Mouse (Mus musculus) hematopoietic stem cell, adult 5-6 weeks (primary cell): Measurements from ENCODE around the gene Bmpr1a. TPM values are rescaled to one million over a fixed set of nuclear protein-coding genes. Genes with fewer than 3 reads are reported as not detected.
A peak's percentile ranks its signal among the peaks of the same experiment; 100 is the strongest.

ENCODE experiments used
- ATAC-seq, 2 experiments: fragments of 125-278 bp in 1 of 2; replicated peaks in 1 of 2; 2 replicates each; pipeline ENCODE4 v1.8.0; 2016 to 2017; ENCODE audit warnings: inconsistent platforms in 2 of 2, mild to moderate bottlenecking in 2 of 2, moderate number of reproducible peaks in 2 of 2, low read depth in 1 of 2, moderate TSS enrichment in 1 of 2; ENCODE audit not compliant: low FRiP score in 2 of 2, poor library complexity in 2 of 2, severe bottlenecking in 2 of 2, insufficient read depth in 1 of 2, low TSS enrichment in 1 of 2
- total RNA-seq: library from RNA; stranded (forward); fragments of 172-1452, 232-1000 nt; gene quantifications from 2 replicates; pipeline ENCODE4 v1.2.3, GENCODE M21; 2017

Bmpr1a gene
- 1.7 and 2.2 TPM in 2 replicates for total RNA-seq

DNA sequence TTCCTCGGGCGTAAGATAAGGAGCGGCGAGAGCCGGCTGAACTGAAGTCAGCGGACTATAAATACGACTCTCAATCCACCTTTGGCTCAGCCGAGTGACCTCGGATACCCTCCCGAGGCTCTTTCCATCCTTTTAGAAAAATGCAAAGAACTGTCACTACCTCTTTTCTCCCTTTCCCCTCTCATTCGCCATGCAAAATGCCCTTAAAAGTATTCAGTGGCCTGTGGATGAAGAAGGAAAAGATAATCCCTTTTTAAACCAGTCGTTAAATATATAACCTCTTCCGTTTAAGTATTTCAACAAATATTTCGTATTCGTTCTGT is at the start of gene Bmpr1a:
TSS of gene Bmpr1a (minus strand) at position 17 of the 323 bp plus-strand sequence.
- ATAC-seq: no peak

DNA sequence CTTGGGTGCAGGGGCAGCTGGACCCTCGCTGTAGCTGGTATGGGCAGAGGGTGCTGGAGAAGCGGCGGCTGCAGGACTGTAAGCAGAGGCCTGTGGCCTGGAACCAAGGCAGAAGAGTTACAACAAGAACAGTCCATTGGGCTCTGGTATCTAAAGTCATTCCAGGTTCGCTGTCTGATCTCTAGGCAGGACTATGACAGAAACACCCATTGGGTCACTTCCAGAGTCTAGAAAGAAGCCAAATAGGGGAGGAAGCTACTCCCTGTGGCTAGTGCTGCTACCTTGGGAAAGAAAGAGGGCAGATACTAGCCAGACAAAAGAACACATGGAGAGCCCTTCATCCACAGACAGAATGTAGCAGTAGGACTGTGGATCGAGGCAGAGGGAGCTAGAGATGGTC is 49.1 kb upstream of the Bmpr1a start:
- no peak for ATAC-seq

DNA sequence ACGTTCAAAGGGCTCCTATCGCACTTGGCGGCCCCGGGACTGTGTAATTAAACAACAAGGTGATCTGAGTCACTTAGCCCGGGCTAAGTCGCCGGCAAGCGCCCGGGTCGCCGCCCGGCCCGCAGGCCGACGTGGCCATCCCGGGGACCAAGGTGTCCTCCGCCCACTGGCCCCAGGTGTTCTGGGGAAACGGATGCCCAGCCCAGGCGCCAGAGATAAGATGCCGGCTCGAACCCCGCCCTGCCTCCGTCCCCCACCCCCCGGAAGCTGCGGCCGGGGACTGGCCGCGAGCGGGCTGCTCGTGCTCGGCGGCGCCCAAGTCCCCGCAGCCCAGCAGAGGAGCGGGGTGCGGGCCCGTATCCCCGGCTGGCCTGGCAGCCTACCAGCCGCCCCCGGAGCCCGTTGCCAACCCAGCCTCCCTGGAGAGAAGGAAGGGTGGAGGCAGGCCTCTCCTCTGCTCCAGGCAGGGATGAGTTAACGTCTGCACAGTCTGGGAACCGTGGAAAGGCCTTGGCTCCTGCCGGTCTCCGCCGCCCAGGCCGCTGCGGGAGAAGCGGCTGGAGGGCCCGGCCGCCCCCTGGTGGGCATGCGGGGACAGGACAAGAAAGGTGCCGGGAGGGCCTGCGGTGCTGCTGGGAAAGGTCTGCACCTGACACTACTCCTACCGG is 46.0 kb upstream of the Bmpr1a start:
- peak; percentile 75 to 89 for ATAC-seq

GRCm38 (mm10) chr14:34548391-34549001 is 45.4 kb upstream of the Bmpr1a start:
- ATAC-seq: peak; percentile 42 to 54; a peak in 3 of 4 replicates

- no peak for ATAC-seq
These were observed 41.4 kb upstream of the Bmpr1a start for GRCm38 (mm10) chr14:34544545-34544944.

GRCm38 (mm10) chr14:34544001-34544400 is 40.9 kb upstream of the Bmpr1a start:
- no peak for ATAC-seq

DNA sequence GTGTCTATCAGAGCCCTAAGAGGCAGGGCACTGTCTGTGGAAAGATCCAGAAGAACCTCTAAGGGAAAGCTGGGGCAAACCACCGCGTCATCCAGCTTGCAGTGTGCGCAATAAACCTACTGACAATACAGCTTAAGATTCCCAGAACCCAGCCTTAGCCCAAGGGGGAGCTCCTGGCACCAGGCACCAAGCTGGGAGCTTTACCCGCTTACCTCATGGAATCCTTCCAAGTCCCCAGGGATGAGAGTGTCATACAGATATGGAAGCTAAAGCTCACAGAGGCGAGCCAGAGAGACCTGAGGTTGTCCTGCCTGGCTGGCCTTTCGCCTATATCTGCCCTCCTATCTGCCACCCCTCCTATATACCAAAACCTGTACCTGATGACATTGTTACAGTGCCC is 40.5 kb upstream of the Bmpr1a start:
- no peak for ATAC-seq

DNA sequence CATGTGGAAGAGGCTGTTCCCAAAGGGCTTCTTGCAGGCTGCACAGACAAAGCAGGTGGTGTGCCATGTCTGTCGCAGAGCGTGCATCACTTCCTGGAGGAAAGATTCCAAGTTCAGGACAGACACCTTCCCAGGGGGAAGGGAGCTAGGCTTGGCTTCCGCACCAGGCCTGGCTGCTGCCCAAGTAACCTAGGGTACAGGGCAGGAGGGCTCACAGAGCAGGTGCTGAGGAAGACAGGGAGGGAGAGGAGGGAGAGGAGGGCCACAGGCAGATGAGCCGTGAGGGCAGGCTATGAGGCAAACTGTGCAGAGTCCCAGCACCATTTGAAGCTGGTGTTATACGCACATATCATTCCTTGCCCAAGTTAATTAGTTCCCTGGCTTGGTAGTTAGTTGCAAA is 38.8 kb upstream of the Bmpr1a start:
- no peak for ATAC-seq

DNA sequence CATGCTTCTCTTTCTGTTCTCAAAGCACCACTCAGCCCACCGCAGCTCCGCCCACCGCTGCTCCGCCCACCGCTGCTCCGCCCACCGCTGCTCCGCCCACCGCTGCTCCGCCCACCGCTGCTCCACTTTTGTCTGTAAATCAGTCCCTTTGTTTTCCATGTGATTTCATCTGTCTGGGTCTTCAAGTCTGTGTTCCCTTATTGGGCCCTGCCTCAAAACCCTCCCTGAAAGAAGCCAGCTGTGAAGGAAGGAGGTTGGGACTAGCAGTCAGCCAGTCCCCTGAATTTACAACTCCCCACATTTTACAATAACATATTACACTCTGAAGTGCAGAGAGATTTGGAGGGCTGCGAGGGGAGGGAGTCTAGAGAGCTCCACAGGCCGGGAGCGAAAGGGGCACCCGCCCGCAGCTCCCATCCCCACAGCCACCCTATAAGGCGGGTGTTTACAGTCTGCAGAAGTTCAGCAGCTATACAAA is 37.6 kb upstream of the Bmpr1a start:
- peak; percentile 85 to 90 for ATAC-seq

GRCm38 (mm10) chr14:34535883-34536282 is 32.7 kb upstream of the Bmpr1a start:
- no peak for ATAC-seq

- no peak for ATAC-seq
These were observed 30.4 kb upstream of the Bmpr1a start for GRCm38 (mm10) chr14:34533537-34533936.

DNA sequence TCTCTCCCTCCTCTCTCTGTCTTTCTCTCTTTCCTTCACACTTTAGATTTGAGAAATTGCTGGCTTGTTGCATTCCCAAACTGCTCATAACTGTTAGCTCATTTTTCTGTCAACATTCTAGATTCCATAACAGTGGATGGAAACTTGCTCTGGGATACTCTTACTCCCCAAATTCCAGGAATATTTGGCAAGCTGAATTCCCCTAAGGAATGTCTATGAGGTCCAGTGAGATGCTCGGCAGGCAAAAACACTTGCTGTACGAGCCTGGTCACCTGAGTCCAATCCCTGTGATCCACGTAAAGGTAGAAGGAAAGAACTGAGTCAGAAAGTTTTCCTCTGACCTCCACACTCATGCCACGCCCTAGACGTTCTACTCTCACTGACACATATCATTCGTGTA is 29.4 kb upstream of the Bmpr1a start:
- ATAC-seq: no peak

- no peak for ATAC-seq
These were observed 25.7 kb upstream of the Bmpr1a start for GRCm38 (mm10) chr14:34528804-34529203.

DNA sequence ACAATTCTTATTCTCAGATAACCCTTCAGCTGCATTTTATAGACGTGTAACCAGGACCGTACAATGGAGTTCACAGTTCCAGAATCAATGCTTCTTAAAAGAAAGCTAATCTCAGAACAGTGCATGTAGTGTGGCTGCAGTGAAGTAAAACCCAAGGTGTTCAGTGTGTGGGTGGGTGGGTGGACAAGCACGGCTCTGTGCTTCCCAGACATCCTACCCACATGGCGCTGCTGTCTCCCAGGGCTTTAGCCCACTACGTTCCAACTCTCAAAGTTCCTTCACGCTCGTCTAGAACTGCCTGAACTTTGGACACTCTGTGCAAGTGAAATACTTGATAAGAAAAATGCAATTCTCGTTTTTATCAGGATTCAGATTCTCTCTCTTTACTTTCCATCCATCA is 19.6 kb upstream of the Bmpr1a start, which contains the start of gene 9230112D13Rik:
TSS of gene 9230112D13Rik (minus strand) at position 101 of the 400 bp plus-strand sequence.
- ATAC-seq: no peak

- peak; percentile 59 to 69 for ATAC-seq
These were observed 14.9 kb upstream of the Bmpr1a start for GRCm38 (mm10) chr14:34517959-34518544.

DNA sequence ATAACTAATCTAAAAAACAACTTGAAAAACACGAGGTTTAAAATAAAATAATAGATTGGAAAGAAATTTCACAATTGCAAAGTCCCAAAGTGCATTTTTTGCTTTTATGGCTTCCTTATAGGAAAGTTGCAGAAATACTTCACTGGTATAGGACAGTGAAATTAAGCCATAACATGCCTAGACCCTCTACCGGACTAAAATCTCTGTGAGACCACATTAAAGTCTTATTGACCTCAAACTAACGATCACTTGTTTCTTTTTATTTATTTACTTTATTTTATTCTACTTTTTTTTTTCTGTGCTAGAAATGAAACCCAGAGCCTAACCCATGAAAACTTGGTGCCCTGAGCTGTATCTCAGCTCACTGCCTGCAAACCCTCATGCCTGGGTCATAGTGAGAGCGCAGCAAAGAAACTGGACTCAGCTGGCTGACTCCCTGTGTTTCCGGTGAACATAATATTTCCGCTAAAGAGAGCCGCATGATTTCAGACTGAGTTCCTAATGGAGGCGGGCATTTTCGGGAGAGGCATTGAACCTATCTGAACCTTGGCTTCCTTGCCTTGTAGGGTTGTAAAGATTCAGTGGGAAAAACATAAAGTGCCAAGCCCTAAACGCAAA is 13.9 kb upstream of the Bmpr1a start:
- ATAC-seq: no peak

DNA sequence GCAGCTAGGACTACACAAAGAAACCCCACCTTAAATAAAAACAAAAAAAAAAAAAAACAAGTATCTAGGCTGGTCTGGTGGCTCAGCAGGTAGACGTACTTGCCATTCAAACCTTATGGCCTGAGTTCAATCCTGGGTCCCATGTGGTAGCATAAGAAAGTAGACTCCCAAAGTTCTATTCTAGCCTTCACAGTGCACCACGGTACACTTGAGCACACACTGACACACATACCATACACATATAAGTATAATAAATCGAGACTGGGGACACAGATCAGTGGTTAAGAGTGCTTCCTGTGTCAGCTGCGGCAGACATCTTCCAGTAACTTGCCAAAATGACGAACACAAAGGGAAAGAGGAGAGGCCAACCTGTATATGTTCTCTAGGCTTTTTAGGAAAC is 12.7 kb upstream of the Bmpr1a start:
- ATAC-seq: no peak

DNA sequence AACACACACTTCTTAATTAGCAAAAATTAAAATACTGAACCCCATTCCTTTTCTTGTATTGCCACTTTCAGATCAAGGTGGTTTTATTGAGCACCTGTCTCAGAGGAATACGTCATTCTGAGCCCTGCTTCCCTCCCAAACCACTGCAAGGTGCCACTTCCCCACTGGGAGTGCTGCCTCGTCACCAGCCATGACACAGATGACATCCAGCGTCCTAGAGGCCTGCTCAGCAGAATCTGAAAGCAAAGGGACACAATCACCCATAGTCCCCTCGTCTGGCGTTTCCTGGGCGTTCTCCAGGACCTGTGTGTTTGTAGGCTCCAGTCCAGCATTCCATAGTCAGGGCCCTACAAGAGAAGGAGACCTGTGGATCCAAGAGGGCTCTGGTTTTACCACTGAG is 11.0 kb upstream of the Bmpr1a start:
- peak; percentile 79 to 86 for ATAC-seq
